Mouse (Mus musculus): ENCODE results near the gene Ttc30a2. TPM values are rescaled to one million over a fixed set of nuclear protein-coding genes. Genes with fewer than 3 reads are reported as not detected.

The Ttc30a2 gene
- polyA plus RNA-seq, 2 experiments from 2014 or later: not detected

GRCm38 (mm10) chr2:75928011-75928410 is 50.0 kb downstream of the Ttc30a2 start:
- ATAC-seq: no peak

- ATAC-seq: no peak
Measured at GRCm38 (mm10) chr2:75926061-75926460, 51.9 kb downstream of the Ttc30a2 start.

Other genes with a start within 250 kb of the Ttc30a2 start
- gene Agps, start 146.0 kb downstream of the Ttc30a2 start, polyA plus RNA-seq (2017; shearing (Covaris generic)): 10 to 100 TPM; 17.2 to 20.0 TPM
- 1 to 10 TPM in 1 of 2 experiments, under 1 TPM in 1; 0.52 to 1.5 TPM for gene Ttc30b, start 39.6 kb downstream of the Ttc30a2 start, polyA plus RNA-seq (2017; shearing (Covaris generic))
- under 1 TPM; 0.93 to 0.99 TPM for gene Ttc30a1, start 3.8 kb upstream of the Ttc30a2 start, polyA plus RNA-seq (2017; shearing (Covaris generic))

All from activated CD4-positive, CD25-positive, alpha-beta regulatory T cell, adult 4 months (primary cell).